Mouse (Mus musculus): ENCODE measurements around the gene Smg7. TPM values are rescaled to one million over a fixed set of nuclear protein-coding genes. Genes with fewer than 3 reads are reported as not detected.
A peak's percentile ranks its signal among the peaks of the same experiment; 100 is the strongest.

Smg7 gene
- polyA plus RNA-seq, 1 experiment from 2014 or later, result 29.5 TPM

DNA sequence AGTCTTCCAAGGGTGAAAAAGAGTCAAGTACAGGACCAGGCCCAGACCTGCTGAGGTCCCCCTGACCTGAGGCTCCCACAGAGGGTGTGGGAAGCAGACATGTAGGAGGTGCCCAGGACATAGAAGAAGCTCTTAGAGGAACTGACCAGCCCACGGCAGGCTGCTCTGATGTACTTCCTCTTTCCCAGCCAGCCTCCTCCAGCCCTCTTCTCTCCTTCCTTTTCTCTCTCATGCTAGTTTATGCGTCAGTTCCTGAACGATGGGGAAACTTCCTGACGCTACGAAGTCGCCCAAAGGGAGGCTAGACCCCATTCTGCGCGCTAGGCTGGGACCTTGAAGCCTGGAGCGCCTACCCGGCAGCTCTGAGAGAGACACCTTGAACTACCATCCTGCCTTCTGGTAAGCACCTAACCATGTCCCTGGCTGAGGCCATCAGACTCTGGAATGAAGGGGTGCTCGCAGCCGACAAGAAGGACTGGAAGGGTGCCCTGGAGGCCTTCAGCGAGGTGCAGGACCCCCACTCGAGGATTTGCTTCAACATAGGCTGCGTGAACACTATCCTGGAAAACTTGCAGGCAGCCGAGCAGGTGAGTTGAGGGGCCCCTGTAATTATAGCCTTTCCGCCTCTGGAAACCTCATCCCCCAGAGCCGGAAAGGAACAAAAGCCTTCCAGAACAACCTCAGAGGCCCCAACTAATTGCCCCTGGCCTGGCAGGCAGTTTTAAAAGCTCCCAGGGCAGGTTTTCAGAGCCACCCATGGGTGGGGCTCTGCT, 94.6 kb downstream of the Smg7 start:
- ATAC-seq (replicated peaks; ENCODE audit: low FRiP score) (no peak), DNase-seq (ENCODE audit: low spot score) (no peak)
- Histone ChIP-seq H3K9me3 (ENCODE audit: control insufficient read depth, low read length) (no peaks in the 10 kb centered on the region), H3K4me3 (ENCODE audit: low read depth, low read length) (peak overlapping the region; percentile 28), H3K27ac (ENCODE audit: low read depth, low read length) (peak overlapping the region; percentile 2; the same call in 1 of the 2 replicates), H3K27me3 (replicated peaks; ENCODE audit: control insufficient read depth, insufficient read depth, low read length) (no peaks in the 10 kb centered on the region), H3K4me2 (peak overlapping the region; percentile 33), H3K9ac (ENCODE audit: low read depth, low read length) (peak overlapping the region; percentile 40; the same call in 1 of the 2 replicates), H3K4me1 (replicated peaks; ENCODE audit: control insufficient read depth, insufficient read depth, low read length) (peaks cover 3% of the 10 kb centered on the region; the same call in 1 of the 2 replicates), H3K36me3 (ENCODE audit: control insufficient read depth, insufficient read depth, low read length) (no peaks in the 10 kb centered on the region)
- WGBS, result 45% methylated on average over 18 of the region's 18 CpGs

DNA sequence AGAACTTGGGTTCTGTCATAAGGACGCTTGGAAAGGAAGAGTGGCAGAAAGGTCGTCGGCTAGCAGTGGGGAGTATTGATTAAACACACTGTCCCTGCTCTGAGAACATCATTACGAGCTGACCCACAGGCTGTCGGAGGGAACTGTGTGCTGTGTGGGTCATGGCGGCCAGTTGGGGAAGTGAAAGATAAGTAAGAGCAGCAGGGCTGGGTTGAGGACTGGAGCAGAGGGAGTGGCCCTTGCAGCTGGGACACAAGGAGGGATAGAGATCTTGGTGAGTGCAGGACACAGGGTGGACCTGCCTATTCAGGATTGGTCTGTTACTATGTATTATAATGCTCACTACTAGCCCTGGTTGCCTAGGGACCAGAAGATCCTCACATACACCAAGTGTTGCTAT, 97.5 kb downstream of the Smg7 start:
- H3K9me3 ChIP-seq (ENCODE audit: control insufficient read depth, low read length), result no peaks in the 10 kb centered on the region
- no peak overlapping the region for H3K27ac ChIP-seq (ENCODE audit: low read depth, low read length)
- H3K9ac ChIP-seq (ENCODE audit: low read depth, low read length), result no peak overlapping the region
- peaks cover 3% of the 10 kb centered on the region; the same call in 1 of the 2 replicates for H3K4me1 ChIP-seq (replicated peaks; ENCODE audit: control insufficient read depth, insufficient read depth, low read length)
- H3K4me3 ChIP-seq (ENCODE audit: low read depth, low read length), result no peak overlapping the region
- H3K4me2 ChIP-seq, result no peak overlapping the region
- no peak for ATAC-seq (replicated peaks; ENCODE audit: low FRiP score)
- 52% methylated on average over 6 of the region's 6 CpGs for WGBS
- H3K36me3 ChIP-seq (ENCODE audit: control insufficient read depth, insufficient read depth, low read length), result no peaks in the 10 kb centered on the region
- DNase-seq (ENCODE audit: low spot score), result no peak
- H3K27me3 ChIP-seq (replicated peaks; ENCODE audit: control insufficient read depth, insufficient read depth, low read length), result no peaks in the 10 kb centered on the region

DNA sequence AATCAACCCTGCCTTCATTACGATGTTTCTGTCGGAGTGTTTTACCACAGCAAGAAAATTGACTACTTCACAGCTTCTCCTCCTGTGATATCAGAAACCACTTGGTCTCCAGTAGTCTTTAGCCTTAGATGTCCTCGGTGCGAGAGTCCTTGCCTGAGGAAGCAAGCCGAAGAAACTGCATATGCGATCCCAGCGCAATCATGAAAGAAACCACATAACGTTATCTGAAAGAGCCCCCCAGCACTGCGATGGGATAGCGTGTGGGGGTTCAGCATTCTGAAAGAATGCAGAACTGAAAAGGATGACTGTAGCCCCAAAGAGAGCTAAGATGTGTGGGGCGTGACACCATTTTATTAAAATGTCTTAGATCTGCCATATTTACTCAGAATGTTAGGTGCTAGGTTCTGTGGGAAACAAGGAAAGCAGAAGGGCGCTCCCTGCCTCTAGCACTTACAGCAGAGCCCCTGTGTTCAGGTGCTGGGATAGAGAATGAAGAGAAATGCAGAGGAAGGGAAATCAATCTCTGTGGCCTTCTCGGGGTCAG, 101.7 kb downstream of the Smg7 start:
- Histone ChIP-seq H3K4me2 (no peak overlapping the region), H3K4me3 (ENCODE audit: low read depth, low read length) (no peak overlapping the region), H3K27me3 (replicated peaks; ENCODE audit: control insufficient read depth, insufficient read depth, low read length) (no peaks in the 10 kb centered on the region), H3K36me3 (ENCODE audit: control insufficient read depth, insufficient read depth, low read length) (no peaks in the 10 kb centered on the region), H3K4me1 (replicated peaks; ENCODE audit: control insufficient read depth, insufficient read depth, low read length) (peaks cover 8% of the 10 kb centered on the region), H3K27ac (ENCODE audit: low read depth, low read length) (no peak overlapping the region), H3K9ac (ENCODE audit: low read depth, low read length) (no peak overlapping the region), H3K9me3 (ENCODE audit: control insufficient read depth, low read length) (no peaks in the 10 kb centered on the region)
- WGBS, result 75% methylated on average over 13 of the region's 13 CpGs
- ATAC-seq (replicated peaks; ENCODE audit: low FRiP score), result no peak
- DNase-seq (ENCODE audit: low spot score), result no peak

DNA sequence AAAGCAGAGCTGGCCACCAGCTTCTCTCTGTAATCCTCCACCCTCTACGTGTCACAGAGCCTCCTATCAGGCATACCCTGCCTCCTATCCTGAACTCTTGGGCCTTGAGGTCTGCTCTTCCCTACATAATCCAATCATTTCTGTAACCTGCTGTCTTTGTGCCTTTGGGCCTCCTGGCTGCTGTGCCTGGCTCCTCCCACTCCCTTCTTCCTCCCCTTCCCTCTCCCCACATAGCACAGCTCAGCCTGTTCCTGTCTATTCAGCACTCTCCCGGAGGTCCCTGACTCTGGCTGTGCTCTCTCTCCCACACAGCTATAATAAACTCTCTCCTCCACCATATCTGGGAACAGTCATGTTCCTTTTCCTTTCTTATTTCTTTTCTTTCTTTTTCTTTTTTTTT, 102.5 kb downstream of the Smg7 start, which contains the start of gene Ncf2:
Gene Ncf2, plus strand, starts transcription at position 298 of the 400 bp plus-strand sequence.
- Histone ChIP-seq H3K4me1 (replicated peaks; ENCODE audit: control insufficient read depth, insufficient read depth, low read length) (peaks cover 16% of the 10 kb centered on the region), H3K27ac (ENCODE audit: low read depth, low read length) (no peak within 1 kb of the TSS), H3K4me2 (no peak within 1 kb of the TSS), H3K9me3 (ENCODE audit: control insufficient read depth, low read length) (no peaks in the 10 kb centered on the region), H3K9ac (ENCODE audit: low read depth, low read length) (no peak within 1 kb of the TSS), H3K36me3 (ENCODE audit: control insufficient read depth, insufficient read depth, low read length) (no peaks in the 10 kb centered on the region), H3K4me3 (ENCODE audit: low read depth, low read length) (no peak within 1 kb of the TSS), H3K27me3 (replicated peaks; ENCODE audit: control insufficient read depth, insufficient read depth, low read length) (no peaks in the 10 kb centered on the region)
- 11% methylated on average over 2 of the region's 2 CpGs for WGBS
- DNase-seq (ENCODE audit: low spot score), result no peak
- ATAC-seq (replicated peaks; ENCODE audit: low FRiP score), result peak; percentile 46; the same call in 1 of the 2 replicates

DNA sequence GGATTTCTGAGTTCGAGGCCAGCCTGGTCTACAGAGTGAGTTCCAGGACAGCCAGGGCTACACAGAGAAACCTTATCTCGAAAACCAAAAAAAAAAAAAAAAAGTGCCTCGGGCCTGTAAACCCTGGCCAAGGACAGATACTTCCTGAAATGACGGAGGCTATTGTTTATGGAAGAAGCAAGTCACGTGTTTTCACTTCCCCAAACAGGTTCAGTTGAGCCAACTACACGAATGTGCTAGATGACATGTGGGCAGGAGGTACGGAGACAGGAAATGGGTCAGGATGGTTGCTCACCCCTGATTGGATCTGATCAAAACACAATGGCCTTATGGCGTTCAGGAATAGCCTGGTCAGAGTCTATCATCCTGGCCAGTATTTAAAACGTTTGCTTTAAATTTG, 104.3 kb downstream of the Smg7 start:
- no peak overlapping the region for H3K9ac ChIP-seq (ENCODE audit: low read depth, low read length)
- no peaks in the 10 kb centered on the region for H3K27me3 ChIP-seq (replicated peaks; ENCODE audit: control insufficient read depth, insufficient read depth, low read length)
- no peak for DNase-seq (ENCODE audit: low spot score)
- peak; percentile 30 for ATAC-seq (replicated peaks; ENCODE audit: low FRiP score)
- H3K4me2 ChIP-seq, result no peak overlapping the region
- H3K36me3 ChIP-seq (ENCODE audit: control insufficient read depth, insufficient read depth, low read length), result no peaks in the 10 kb centered on the region
- H3K27ac ChIP-seq (ENCODE audit: low read depth, low read length), result peak overlapping the region; percentile 13; the same call in 1 of the 2 replicates
- 35% methylated on average over 9 of the region's 9 CpGs for WGBS
- H3K4me3 ChIP-seq (ENCODE audit: low read depth, low read length), result no peak overlapping the region
- peaks cover 17% of the 10 kb centered on the region for H3K4me1 ChIP-seq (replicated peaks; ENCODE audit: control insufficient read depth, insufficient read depth, low read length)
- no peaks in the 10 kb centered on the region for H3K9me3 ChIP-seq (ENCODE audit: control insufficient read depth, low read length)

DNA sequence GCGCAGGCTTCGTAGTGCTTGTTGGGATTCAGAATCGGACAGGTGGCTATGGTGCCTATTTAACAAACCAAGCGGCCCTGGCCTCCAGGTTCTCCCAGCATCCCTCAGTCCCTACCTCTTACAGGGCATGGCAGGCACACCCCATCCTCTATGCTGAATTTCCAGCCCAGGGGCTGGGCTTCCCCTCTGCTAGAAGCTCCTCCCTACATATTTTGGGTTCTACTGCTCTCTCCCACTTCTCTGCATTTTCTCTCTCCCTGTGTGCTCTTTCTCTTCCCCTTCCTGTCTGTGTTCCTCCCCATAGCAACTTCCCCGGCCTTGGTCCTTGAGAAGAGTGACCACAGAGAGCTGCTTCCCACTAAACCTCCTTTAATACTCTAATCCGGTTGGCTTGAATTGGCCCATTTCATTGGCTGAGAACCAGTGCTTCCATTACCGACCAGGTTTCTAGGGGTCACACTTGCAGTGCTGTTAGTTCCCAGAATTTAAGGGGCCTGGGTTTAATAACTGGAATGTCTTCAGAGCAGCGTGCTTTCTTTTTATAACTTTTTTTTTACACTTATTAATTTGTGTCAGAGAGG, 105.7 kb downstream of the Smg7 start:
- H3K9ac ChIP-seq (ENCODE audit: low read depth, low read length), result no peak overlapping the region
- no peaks in the 10 kb centered on the region for H3K27me3 ChIP-seq (replicated peaks; ENCODE audit: control insufficient read depth, insufficient read depth, low read length)
- DNase-seq (ENCODE audit: low spot score) (no peak), ATAC-seq (replicated peaks; ENCODE audit: low FRiP score) (no peak)
- H3K4me2 ChIP-seq, result no peak overlapping the region
- no peak overlapping the region for H3K27ac ChIP-seq (ENCODE audit: low read depth, low read length)
- H3K4me3 ChIP-seq (ENCODE audit: low read depth, low read length), result no peak overlapping the region
- H3K4me1 ChIP-seq (replicated peaks; ENCODE audit: control insufficient read depth, insufficient read depth, low read length), result peaks cover 17% of the 10 kb centered on the region
- 79% methylated on average over 8 of the region's 8 CpGs for WGBS
- H3K9me3 ChIP-seq (ENCODE audit: control insufficient read depth, low read length), result no peaks in the 10 kb centered on the region
- H3K36me3 ChIP-seq (ENCODE audit: control insufficient read depth, insufficient read depth, low read length), result no peaks in the 10 kb centered on the region

DNA sequence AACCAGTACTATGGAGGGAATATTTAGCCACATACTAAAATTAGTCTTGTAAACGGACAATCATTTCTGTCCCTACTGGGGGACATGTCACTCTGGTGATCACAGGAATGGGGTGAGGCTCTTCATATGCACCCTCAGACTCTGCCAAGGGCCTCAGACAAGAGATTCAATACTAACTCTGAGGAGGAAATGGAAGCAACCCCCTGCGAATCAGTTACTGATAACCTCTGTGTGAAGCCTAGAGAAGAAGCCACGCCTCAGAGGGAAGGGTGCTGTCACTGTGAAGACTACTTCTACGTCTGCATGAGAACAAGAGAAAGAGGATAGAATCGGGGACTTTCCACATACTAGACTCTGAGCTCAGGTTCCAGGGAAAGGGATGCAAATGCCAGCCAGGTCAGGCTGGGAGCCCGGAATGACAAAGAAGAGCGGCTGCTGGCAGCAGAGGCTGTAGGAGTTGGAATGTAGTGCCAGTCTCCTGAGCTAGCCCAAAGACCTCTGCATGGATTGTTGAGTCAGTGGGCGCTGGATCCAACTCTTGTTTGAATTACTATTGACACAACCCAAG, 106.7 kb downstream of the Smg7 start:
- H3K9me3 ChIP-seq (ENCODE audit: control insufficient read depth, low read length), result no peaks in the 10 kb centered on the region
- H3K36me3 ChIP-seq (ENCODE audit: control insufficient read depth, insufficient read depth, low read length), result no peaks in the 10 kb centered on the region
- 38% methylated on average over 8 of the region's 8 CpGs for WGBS
- H3K4me2 ChIP-seq, result peak overlapping the region; percentile 34; the same call in 1 of the 2 replicates
- ATAC-seq (replicated peaks; ENCODE audit: low FRiP score), result peak; percentile 38; the same call in 1 of the 2 replicates
- no peak overlapping the region for H3K27ac ChIP-seq (ENCODE audit: low read depth, low read length)
- DNase-seq (ENCODE audit: low spot score), result no peak
- peaks cover 21% of the 10 kb centered on the region for H3K4me1 ChIP-seq (replicated peaks; ENCODE audit: control insufficient read depth, insufficient read depth, low read length)
- no peak overlapping the region for H3K4me3 ChIP-seq (ENCODE audit: low read depth, low read length)
- no peaks in the 10 kb centered on the region for H3K27me3 ChIP-seq (replicated peaks; ENCODE audit: control insufficient read depth, insufficient read depth, low read length)
- no peak overlapping the region for H3K9ac ChIP-seq (ENCODE audit: low read depth, low read length)

DNA sequence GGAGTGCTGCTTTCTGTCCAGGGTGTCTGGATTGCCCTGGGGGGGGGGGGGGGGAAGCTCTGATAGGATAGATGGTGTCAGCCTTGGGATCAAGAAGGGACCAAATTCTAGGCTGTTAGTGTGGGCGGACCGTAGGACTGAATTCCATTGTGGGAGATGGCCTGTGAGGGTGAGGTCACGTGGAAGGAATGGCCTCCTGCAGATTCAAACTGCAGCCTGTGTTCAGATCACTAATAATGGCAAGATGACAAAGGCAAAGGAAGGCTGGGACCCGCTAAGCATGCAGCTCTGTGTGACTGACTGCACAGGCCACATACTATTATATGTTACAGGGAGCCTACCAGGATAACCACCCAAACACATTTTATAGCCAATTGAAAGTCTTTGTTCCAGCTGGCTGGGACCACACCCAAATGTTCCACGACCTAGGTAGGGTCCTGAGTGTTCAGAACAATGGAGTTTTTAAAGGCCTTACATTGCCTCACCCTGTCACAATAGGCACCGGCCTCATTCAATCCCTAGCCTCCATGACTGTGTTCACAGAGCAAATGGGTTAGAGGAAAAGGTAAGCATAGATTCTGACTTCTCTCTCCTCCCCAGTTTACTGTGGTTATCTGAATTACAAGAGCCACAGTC, 108.8 kb downstream of the Smg7 start:
- no peak overlapping the region for H3K9ac ChIP-seq (ENCODE audit: low read depth, low read length)
- no peaks in the 10 kb centered on the region for H3K9me3 ChIP-seq (ENCODE audit: control insufficient read depth, low read length)
- ATAC-seq (replicated peaks; ENCODE audit: low FRiP score) (no peak), DNase-seq (ENCODE audit: low spot score) (no peak)
- H3K27me3 ChIP-seq (replicated peaks; ENCODE audit: control insufficient read depth, insufficient read depth, low read length), result no peaks in the 10 kb centered on the region
- H3K4me3 ChIP-seq (ENCODE audit: low read depth, low read length), result no peak overlapping the region
- H3K4me1 ChIP-seq (replicated peaks; ENCODE audit: control insufficient read depth, insufficient read depth, low read length), result peaks cover 24% of the 10 kb centered on the region
- H3K36me3 ChIP-seq (ENCODE audit: control insufficient read depth, insufficient read depth, low read length), result no peaks in the 10 kb centered on the region
- no peak overlapping the region for H3K4me2 ChIP-seq
- WGBS, result 72% methylated on average over 6 of the region's 6 CpGs
- no peak overlapping the region for H3K27ac ChIP-seq (ENCODE audit: low read depth, low read length)

Measured in liver, embryonic 11.5 days (tissue).